Mouse (Mus musculus): Measurements from ENCODE around the gene Kctd13.
A peak's percentile ranks its signal among the peaks of the same experiment; 100 is the strongest.

Kctd13 gene

DNA sequence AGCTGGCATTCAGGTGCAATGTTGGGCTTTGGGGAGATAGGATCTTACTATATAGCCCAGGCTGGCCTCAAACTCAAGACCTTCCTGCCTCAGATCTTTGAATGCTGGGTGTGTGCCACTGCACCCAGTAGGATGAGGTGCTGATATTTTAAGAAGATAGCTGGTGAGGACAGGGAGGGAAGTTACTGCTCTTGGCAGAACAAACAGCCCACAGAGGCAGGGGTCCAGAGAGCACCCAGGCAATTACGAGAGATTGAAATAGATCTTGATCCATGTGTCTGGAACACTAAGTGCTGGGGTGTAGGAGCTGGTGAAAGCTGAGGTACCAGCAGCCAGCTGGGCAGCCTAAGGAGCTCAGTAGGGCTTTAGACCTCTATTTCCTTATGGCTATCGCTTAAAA lies 52.9 kb downstream of the Kctd13 start:
- DNase-seq (ENCODE audit: low read depth, low spot score), result peak; percentile 61

DNA sequence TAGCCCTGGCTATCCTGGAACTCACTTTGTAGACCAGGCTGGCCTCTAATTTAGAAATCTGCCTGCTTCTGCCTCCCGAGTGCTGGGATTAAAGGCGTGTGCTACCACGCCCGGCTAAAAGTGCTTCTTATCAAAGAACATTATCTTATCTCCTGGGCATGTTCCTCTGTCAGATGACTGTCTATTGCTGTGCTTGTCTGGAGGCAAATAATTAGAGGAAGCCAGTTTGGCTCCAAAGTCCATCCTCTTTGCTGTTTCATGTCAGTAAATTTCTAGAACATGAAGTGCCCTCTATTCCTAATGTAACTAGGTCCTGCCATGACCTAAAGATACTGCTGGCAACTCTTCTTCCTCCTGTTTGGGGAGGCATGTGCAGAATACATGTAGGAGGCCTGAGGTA lies 53.4 kb downstream of the Kctd13 start:
- no peak for DNase-seq (ENCODE audit: low read depth, low spot score)

DNA sequence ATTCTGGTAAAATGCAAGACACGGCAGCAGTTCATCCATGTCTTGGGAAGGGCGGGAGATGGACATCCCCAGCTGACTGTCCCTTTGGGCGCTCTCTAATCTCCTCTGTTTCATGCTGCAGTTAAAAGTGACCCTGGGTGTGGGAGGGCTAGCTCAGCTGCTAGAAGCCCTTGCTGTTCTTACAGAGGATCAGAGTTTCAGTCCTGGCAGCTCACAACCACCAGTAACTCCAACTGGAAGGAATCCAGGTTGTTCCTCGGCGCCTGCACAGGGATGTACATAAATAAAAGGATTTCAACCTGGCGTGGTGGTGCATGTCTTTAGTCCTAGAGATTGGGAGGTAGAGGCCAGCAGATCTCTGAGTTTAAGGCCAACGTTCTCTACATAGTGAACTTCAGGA lies 54.4 kb downstream of the Kctd13 start:
- DNase-seq (ENCODE audit: low read depth, low spot score), result peak; percentile 59

- DNase-seq (ENCODE audit: low read depth, low spot score), result no peak
Measured at GRCm38 (mm10) chr7:126984667-126985444, 56.2 kb downstream of the Kctd13 start.

GRCm38 (mm10) chr7:126986319-126986718 lies 57.6 kb downstream of the Kctd13 start:
- DNase-seq (ENCODE audit: low read depth, low spot score), result peak; percentile 63

DNA sequence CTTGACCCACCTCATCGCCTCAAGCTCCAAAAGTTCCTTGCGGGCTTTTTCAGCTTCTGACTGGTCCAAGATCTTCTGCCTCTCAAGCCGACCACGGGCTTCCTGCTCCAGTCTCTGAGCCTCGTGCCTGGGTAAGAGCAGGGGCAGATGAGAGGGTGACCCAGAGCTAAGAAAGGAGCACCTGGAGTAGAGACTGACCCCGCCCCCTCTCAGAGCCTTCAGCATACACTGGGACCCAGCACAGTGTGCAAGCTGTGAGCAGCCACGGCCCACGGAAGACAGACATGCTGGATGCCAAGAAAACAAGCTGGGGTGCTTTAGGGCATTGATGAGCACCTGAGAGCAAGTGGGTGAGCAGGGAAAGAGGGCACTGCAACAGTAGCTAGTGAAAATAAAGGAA lies 60.1 kb downstream of the Kctd13 start:
- DNase-seq (ENCODE audit: low read depth, low spot score), result no peak

Measured in skeletal muscle tissue, adult 2 months (tissue).